Mouse (Mus musculus) brown adipose tissue, adult 24 weeks (tissue): ENCODE data around the gene Epb41l1. TPM values are rescaled to one million over a fixed set of nuclear protein-coding genes. Genes with fewer than 3 reads are reported as not detected.

Experiments used
- H3K27ac ChIP-seq: fragments of 200-500 bp; replicated peaks from 2 replicates; pipeline ENCODE4 v1.5.1; 2012; ENCODE audit warnings: low read depth, mild to moderate bottlenecking, low read length
- H3K4me1 ChIP-seq: fragments of 200-500 bp; 2 replicates; pipeline ENCODE4 v1.6.1; 2012; ENCODE audit warnings: low read length, mixed read lengths; ENCODE audit not compliant: control insufficient read depth, insufficient read depth, insufficient read length
- H3K4me3 ChIP-seq: fragments of 200-500 bp; 2 replicates; pipeline ENCODE4 v1.5.1; 2012; ENCODE audit warnings: low read depth, mild to moderate bottlenecking, low read length, moderate library complexity; ENCODE audit not compliant: insufficient read depth
- polyA plus RNA-seq: library from polyadenylated mRNA; stranded (reverse); fragments of >200 nt; gene quantifications from 2 replicates; pipeline ENCODE4 v1.2.4, GENCODE M21; 2012; ENCODE audit not compliant: missing spikeins, insufficient read depth, insufficient read length

Gene Epb41l1
- polyA plus RNA-seq, 1 experiment, result 29.1 TPM

- H3K4me1 ChIP-seq, result peaks cover 5% of the 10 kb centered on the region; the same call in 1 of the 2 replicates
- no peak overlapping the region for H3K27ac ChIP-seq
Observed at GRCm38 (mm10) chr2:156414996-156415395, 5.7 kb upstream of the Epb41l1 start.

GRCm38 (mm10) chr2:156415674-156416073, 5.0 kb upstream of the Epb41l1 start:
- Histone ChIP-seq H3K4me3 (no peak overlapping the region), H3K27ac (no peak overlapping the region), H3K4me1 (peaks cover 8% of the 10 kb centered on the region)

More at GRCm38 (mm10) chr2:156414996-156415395, 5.7 kb upstream of the Epb41l1 start:
- H3K4me3 ChIP-seq, result no peak overlapping the region

- no peak overlapping the region for H3K4me3 ChIP-seq
- H3K4me1 ChIP-seq, result peaks cover 8% of the 10 kb centered on the region
- H3K27ac ChIP-seq, result no peak overlapping the region
Observed at GRCm38 (mm10) chr2:156417194-156417593, 3.5 kb upstream of the Epb41l1 start.

- Histone ChIP-seq H3K27ac (no peak overlapping the region), H3K4me1 (peaks cover 8% of the 10 kb centered on the region), H3K4me3 (no peak overlapping the region)
Observed at GRCm38 (mm10) chr2:156418467-156418866, 2.2 kb upstream of the Epb41l1 start.

GRCm38 (mm10) chr2:156420327-156420693, 399 bp upstream of the Epb41l1 start:
- H3K4me3 ChIP-seq, result peak overlapping the region; percentile 75
- H3K27ac ChIP-seq, result peak overlapping the region; percentile 58
- peaks cover 4% of the 10 kb centered on the region; the same call in 1 of the 2 replicates for H3K4me1 ChIP-seq

GRCm38 (mm10) chr2:156421381-156422110, 837 bp downstream of the Epb41l1 start:
- H3K4me1 ChIP-seq, result peaks cover 4% of the 10 kb centered on the region; the same call in 1 of the 2 replicates
- H3K27ac ChIP-seq, result no peak overlapping the region
- peak overlapping the region; percentile 75 for H3K4me3 ChIP-seq

GRCm38 (mm10) chr2:156422631-156423030, 1.9 kb downstream of the Epb41l1 start:
- Histone ChIP-seq H3K27ac (no peak overlapping the region), H3K4me3 (0 out of 2 replicates have a peak overlapping the region, but pooled peaks have one; percentile 2), H3K4me1 (peaks cover 4% of the 10 kb centered on the region; the same call in 1 of the 2 replicates)

GRCm38 (mm10) chr2:156423672-156424071, 3.0 kb downstream of the Epb41l1 start:
- H3K4me3 ChIP-seq, result no peak overlapping the region
- H3K4me1 ChIP-seq, result peaks cover 4% of the 10 kb centered on the region; the same call in 1 of the 2 replicates
- H3K27ac ChIP-seq, result no peak overlapping the region

- Histone ChIP-seq H3K4me1 (peaks cover 6% of the 10 kb centered on the region; the same call in 1 of the 2 replicates), H3K27ac (no peak overlapping the region), H3K4me3 (no peak overlapping the region)
Observed at GRCm38 (mm10) chr2:156425618-156426017, 4.9 kb downstream of the Epb41l1 start.

- Histone ChIP-seq H3K27ac (no peak overlapping the region), H3K4me3 (no peak overlapping the region), H3K4me1 (peaks cover 6% of the 10 kb centered on the region; the same call in 1 of the 2 replicates)
Observed at GRCm38 (mm10) chr2:156426151-156426550, 5.4 kb downstream of the Epb41l1 start.

- Histone ChIP-seq H3K4me1 (peaks cover 6% of the 10 kb centered on the region), H3K4me3 (no peak overlapping the region), H3K27ac (no peak overlapping the region)
Observed at GRCm38 (mm10) chr2:156429836-156430235, 9.1 kb downstream of the Epb41l1 start.

- Histone ChIP-seq H3K4me3 (no peak overlapping the region), H3K4me1 (peaks cover 6% of the 10 kb centered on the region), H3K27ac (no peak overlapping the region)
Observed at GRCm38 (mm10) chr2:156430326-156430725, 9.6 kb downstream of the Epb41l1 start.

- Histone ChIP-seq H3K27ac (no peak overlapping the region), H3K4me1 (peaks cover 6% of the 10 kb centered on the region), H3K4me3 (no peak overlapping the region)
Observed at GRCm38 (mm10) chr2:156431409-156431808, 10.7 kb downstream of the Epb41l1 start.

- Histone ChIP-seq H3K4me1 (peaks cover 6% of the 10 kb centered on the region), H3K4me3 (no peak overlapping the region), H3K27ac (peak overlapping the region; percentile 75; the same call in 1 of the 2 replicates)
Observed at GRCm38 (mm10) chr2:156432086-156432485, 11.4 kb downstream of the Epb41l1 start.

GRCm38 (mm10) chr2:156432874-156433868, 12.5 kb downstream of the Epb41l1 start:
- no peak overlapping the region for H3K4me3 ChIP-seq
- peaks cover 6% of the 10 kb centered on the region for H3K4me1 ChIP-seq
- peak overlapping the region; percentile 75 for H3K27ac ChIP-seq
